8 mouse cellular contexts compared by ENCODE assay signal in the genomic region with DNA sequence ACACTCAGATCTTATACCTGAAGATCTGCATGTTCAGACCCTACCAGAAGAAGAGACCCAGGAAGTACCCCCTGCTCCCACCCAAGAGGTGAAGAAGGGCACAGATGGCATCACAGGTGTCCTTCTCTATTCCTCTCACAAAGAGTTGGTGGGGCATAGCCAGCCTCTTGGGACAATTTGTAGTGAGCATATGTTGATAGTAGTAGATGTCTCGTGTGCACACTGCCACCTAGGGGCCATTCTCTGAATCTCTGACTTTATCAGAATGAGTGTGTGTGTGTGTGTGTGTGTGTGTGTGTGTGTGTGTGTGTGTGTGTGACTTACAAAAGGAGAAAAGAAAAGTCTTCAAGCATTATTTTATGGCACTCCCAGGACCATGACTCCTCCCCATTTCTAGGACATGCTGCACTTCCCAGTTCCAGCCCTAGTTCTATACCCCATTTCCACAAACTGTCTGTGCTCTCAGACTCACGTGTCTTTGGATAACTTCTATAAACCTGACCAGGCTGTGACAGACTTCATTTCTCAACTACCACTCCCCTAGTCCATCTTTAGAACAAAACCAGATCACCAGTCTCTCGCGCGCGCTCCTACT. TPM values are rescaled to one million over a fixed set of nuclear protein-coding genes. Genes with fewer than 3 reads are reported as not detected.
DNase-seq lines count a peak whose midpoint lies in the region; ATAC-seq and TF ChIP-seq lines count a peak whose summit lies in the region.

No protein-coding gene starts in this region.

- H3K4me2 ChIP-seq in limb, embryonic 15.5 days: no peak overlapping the region
- no peak overlapping the region for H3K4me2 ChIP-seq in midbrain, embryonic 16.5 days (ENCODE audit: low read length)

- TF ChIP-seq CTCF in heart, adult 2 months (IDR thresholded peaks at IDR 0.05): peak; percentile 68

- 75% methylated on average over 6 of the region's 6 CpGs for WGBS in heart, adult 2 months
- WGBS in limb, embryonic 15.5 days: 74% methylated on average over 6 of the region's 6 CpGs
- 77% methylated on average over 6 of the region's 6 CpGs for WGBS in midbrain, embryonic 16.5 days

- TF ChIP-seq POLR2A in heart, adult 2 months (IDR thresholded peaks at IDR 0.05; ENCODE audit: insufficient read depth, low read depth, low read length): no peak

- ATAC-seq in limb, embryonic 15.5 days (ENCODE audit: insufficient number of reproducible peaks, low FRiP score, low TSS enrichment, low read depth): 0 out of 2 replicates have a peak, but pooled peaks have one; percentile 21
- peak; percentile 67 for ATAC-seq in midbrain, embryonic 16.5 days

- H3K9me3 ChIP-seq in limb, embryonic 15.5 days: no peaks in the 10 kb centered on the region
- H3K9me3 ChIP-seq in midbrain, embryonic 16.5 days (replicated peaks; ENCODE audit: control insufficient read depth, low read length, poor library complexity, severe bottlenecking): no peaks in the 10 kb centered on the region

- no peaks in the 10 kb centered on the region for H3K27me3 ChIP-seq in heart, adult 2 months (ENCODE audit: control insufficient read depth, insufficient read depth, low read length)
- H3K27me3 ChIP-seq in limb, embryonic 15.5 days: no peaks in the 10 kb centered on the region
- no peaks in the 10 kb centered on the region for H3K27me3 ChIP-seq in midbrain, embryonic 16.5 days (ENCODE audit: control insufficient read depth, insufficient read depth, low read depth, low read length)

- intact Hi-C loops in heart, adult 2 months (cut with DNase I): loop anchor here (1.0 to 10.0 kb wide), 3 partner anchors 37 to 180 kb away; a partner anchor contains a TSS

- H3K36me3 ChIP-seq in heart, adult 2 months (ENCODE audit: control insufficient read depth, insufficient read depth, low read length): no peaks in the 10 kb centered on the region
- no peaks in the 10 kb centered on the region for H3K36me3 ChIP-seq in limb, embryonic 15.5 days
- no peaks in the 10 kb centered on the region for H3K36me3 ChIP-seq in midbrain, embryonic 16.5 days (ENCODE audit: control insufficient read depth, insufficient read depth, low read length)

- H3K9ac ChIP-seq in heart, adult 2 months (ENCODE audit: low read depth, low read length): no peak overlapping the region
- no peak overlapping the region for H3K9ac ChIP-seq in limb, embryonic 15.5 days
- H3K9ac ChIP-seq in midbrain, embryonic 16.5 days (ENCODE audit: low read depth, low read length): no peak overlapping the region

- H3K79me2 ChIP-seq in heart, adult 2 months (replicated peaks; ENCODE audit: control insufficient read depth, insufficient read depth, low read length): no peaks in the 10 kb centered on the region

- peak; percentile 84 to 88 for DNase-seq in B cell, adult 2 months
- DNase-seq in adrenal gland, adult 18-20 months (ENCODE audit: low spot score in 2 of 2): peak; percentile 43 to 59
- peak; percentile 83 for DNase-seq in embryo, embryonic 11 days
- peak; percentile 61 for DNase-seq in heart, adult 2 months
- peak; percentile 57 to 74 for DNase-seq in kidney, adult 8-10 months
- peak; percentile 69 to 84 for DNase-seq in spleen, postnatal 4 days (ENCODE audit: low spot score in 2 of 2)

- H3K4me1 ChIP-seq in heart, adult 2 months (ENCODE audit: control insufficient read depth, insufficient read depth, low read length): no peaks in the 10 kb centered on the region
- peaks cover 7% of the 10 kb centered on the region; the same call in 1 of the 2 replicates for H3K4me1 ChIP-seq in limb, embryonic 15.5 days
- no peaks in the 10 kb centered on the region for H3K4me1 ChIP-seq in midbrain, embryonic 16.5 days (ENCODE audit: control insufficient read depth, insufficient read depth, low read length)

- no peak for TF ChIP-seq EP300 in heart, adult 2 months (IDR thresholded peaks at IDR 0.05; ENCODE audit: insufficient read depth, low read depth, low read length)

- H3K4me3 ChIP-seq in heart, adult 2 months: no peak overlapping the region
- H3K4me3 ChIP-seq in limb, embryonic 15.5 days: no peak overlapping the region
- no peak overlapping the region for H3K4me3 ChIP-seq in midbrain, embryonic 16.5 days (ENCODE audit: low read depth, low read length)

- H3K27ac ChIP-seq in heart, adult 2 months: no peak overlapping the region
- no peak overlapping the region for H3K27ac ChIP-seq in limb, embryonic 15.5 days
- H3K27ac ChIP-seq in midbrain, embryonic 16.5 days (ENCODE audit: low read length): no peak overlapping the region

RNA-seq across cellular contexts. Expression of a gene that starts 8.6 kb away (rescaled TPM):
- 10 to 100 TPM; 33.7 to 35.0 TPM for total RNA-seq in adrenal gland, adult 18-20 months (2021)
- 10 to 100 TPM; 11.8 to 18.6 TPM for total RNA-seq in heart, adult 2 months (2021)
- polyA plus RNA-seq in heart, adult 2 months (2012; rRNA removed): 25.7 and 26.4 TPM in 2 replicates
- 70.3 and 76.9 TPM in 2 replicates for polyA plus RNA-seq in limb, embryonic 15.5 days (2015; fragmentation: Nextera tagmentation; extraction: Ambion mirVana)
- polyA plus RNA-seq in midbrain, embryonic 16.5 days (2015; fragmentation: Nextera tagmentation; extraction: Ambion mirVana): 61.7 and 66.1 TPM in 2 replicates

RNA-seq across cellular contexts. Expression of a gene that starts 38.4 kb away (rescaled TPM):
- 100 to 1,000 TPM; 109 to 216 TPM for total RNA-seq in adrenal gland, adult 18-20 months (2021)
- total RNA-seq in heart, adult 2 months (2021): 10 to 100 TPM; 27.1 to 32.4 TPM
- 13.5 and 16.6 TPM in 2 replicates for polyA plus RNA-seq in heart, adult 2 months (2012; rRNA removed)
- polyA plus RNA-seq in limb, embryonic 15.5 days (2015; fragmentation: Nextera tagmentation; extraction: Ambion mirVana): 38.0 and 39.6 TPM in 2 replicates
- polyA plus RNA-seq in midbrain, embryonic 16.5 days (2015; fragmentation: Nextera tagmentation; extraction: Ambion mirVana): 105 and 111 TPM in 2 replicates
